Mouse (Mus musculus) lung, postnatal 0 days (tissue): ENCODE results near the gene Gm20388.

ENCODE experiments used
- CTCF ChIP-seq: IDR thresholded peaks from 2 replicates; pipeline ENCODE4 v1.5.1; 2016; ENCODE audit warnings: antibody characterized with exemption, mild to moderate bottlenecking
- EP300 ChIP-seq: IDR thresholded peaks from 2 replicates; pipeline ENCODE4 v1.6.1; 2016; ENCODE audit warnings: antibody characterized with exemption, mild to moderate bottlenecking, control low read depth

GRCm38 (mm10) chr8:120026991-120027390 is 116.3 kb downstream of the Gm20388 start:
- TF ChIP-seq CTCF: no peak
- no peak for TF ChIP-seq EP300
